8 mouse cellular contexts compared by ENCODE assay signal in genomic region chr12:86894841-86895428, GRCm38 (mm10). TPM values are rescaled to one million over a fixed set of nuclear protein-coding genes. Genes with fewer than 3 reads are reported as not detected.
DNase-seq lines count a peak whose midpoint lies in the region; ATAC-seq lines count a peak whose summit lies in the region.

No protein-coding gene starts in this region.

- intact Hi-C loops in gastrocnemius, postnatal 14 days (cut with DNase I; ENCODE audit: low total_unique reads): no loop called here

- peaks cover 92% of the 10 kb centered on the region for H3K4me1 ChIP-seq in midbrain, embryonic 15.5 days

- H3K36me3 ChIP-seq in midbrain, embryonic 15.5 days (replicated peaks): no peaks in the 10 kb centered on the region

- WGBS in midbrain, embryonic 15.5 days: under 1% methylated on average over 12 of the region's 12 CpGs

- peak; percentile 51 for DNase-seq in adrenal gland, postnatal 14 days
- DNase-seq in adrenal gland, adult (ENCODE audit: inconsistent age in 2 of 2, low spot score in 1 of 2): no peak
- peak; percentile 28 for DNase-seq in right cerebral cortex, postnatal 14 days
- no peak for DNase-seq in right cerebral cortex, postnatal 4 days
- peak; percentile 85 for DNase-seq in fibroblast of lung, adult 2 months (ENCODE audit: low read depth)
- DNase-seq in kidney, postnatal 4 days: peak; percentile 51 to 67
- DNase-seq in gastrocnemius, postnatal 14 days: no peak

- no peaks in the 10 kb centered on the region for H3K9me3 ChIP-seq in midbrain, embryonic 15.5 days

- H3K4me3 ChIP-seq in midbrain, embryonic 15.5 days: peak overlapping the region; percentile 36

- ATAC-seq in midbrain, embryonic 15.5 days (replicated peaks): peak; percentile 19

- H3K4me2 ChIP-seq in midbrain, embryonic 15.5 days: peak overlapping the region; percentile 70

- H3K27ac ChIP-seq in midbrain, embryonic 15.5 days: peak overlapping the region; percentile 99

- peak overlapping the region; percentile 49 for H3K9ac ChIP-seq in midbrain, embryonic 15.5 days

- H3K27me3 ChIP-seq in midbrain, embryonic 15.5 days (replicated peaks): no peaks in the 10 kb centered on the region

RNA-seq across cellular contexts. Expression of gene Irf2bpl, which starts 10.3 kb away (rescaled TPM):
- 48.4 and 53.8 TPM in 2 replicates for total RNA-seq in adrenal gland, postnatal 14 days (2021)
- 94.3 and 98.5 TPM in 2 replicates for polyA plus RNA-seq in midbrain, embryonic 15.5 days (2015; fragmentation: Nextera tagmentation; extraction: Ambion mirVana)
- 10 to 100 TPM; 41.8 to 42.8 TPM for total RNA-seq in gastrocnemius, postnatal 14 days (2021)

RNA-seq across cellular contexts. Expression of gene Cipc, which starts 51.9 kb away (rescaled TPM):
- 26.2 and 29.1 TPM in 2 replicates for total RNA-seq in adrenal gland, postnatal 14 days (2021)
- polyA plus RNA-seq in midbrain, embryonic 15.5 days (2015; fragmentation: Nextera tagmentation; extraction: Ambion mirVana): 55.0 and 56.0 TPM in 2 replicates
- 10 to 100 TPM; 20.2 to 20.3 TPM for total RNA-seq in gastrocnemius, postnatal 14 days (2021)

Comparison
In these comparisons a context has a peak if more than half of its experiments do, and no peak if none do; other contexts are left out.
1. DNase-seq: peak in adrenal gland, postnatal 14 days (single experiment), right cerebral cortex, postnatal 14 days (single experiment), fibroblast of lung, adult 2 months (single experiment) and kidney, postnatal 4 days (2 of 2); none in adrenal gland, adult (0 of 2), right cerebral cortex, postnatal 4 days (single experiment) and gastrocnemius, postnatal 14 days (single experiment).